Mouse (Mus musculus): ENCODE measurements around the gene Cntnap1.
A peak's percentile ranks its signal among the peaks of the same experiment; 100 is the strongest.
"Not testable (repeated sequence)": the region's sequence is repeated elsewhere in the genome, so short reads cannot be mapped to it uniquely, and the experiment has no call there.

The Cntnap1 gene

DNA sequence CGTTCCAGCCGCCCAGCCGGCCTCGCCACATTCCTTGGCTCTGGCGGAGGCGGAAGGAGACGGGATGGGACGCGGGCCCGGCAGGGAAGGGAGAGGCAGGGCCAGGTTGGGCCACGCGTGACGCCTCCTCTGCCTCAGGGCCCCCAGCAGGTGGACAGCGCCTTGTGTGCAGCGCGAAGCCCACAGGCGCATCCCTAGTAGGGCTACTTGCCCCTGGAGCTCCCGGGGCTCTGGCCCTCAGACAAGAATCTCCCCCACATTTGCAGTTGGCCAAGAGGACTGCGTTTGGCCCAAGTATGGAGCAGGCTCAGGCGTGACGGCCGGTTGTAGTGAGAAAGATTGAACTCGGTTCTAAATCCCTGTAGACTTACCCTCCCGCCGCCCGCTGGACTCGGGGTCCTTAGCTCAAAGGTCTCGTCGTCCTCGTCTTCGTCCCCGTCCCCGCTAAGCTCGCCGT is at the start of gene Cntnap1:
Gene Cntnap1 (plus strand): TSS at position 170 of the 457 bp plus-strand sequence.
- no peak for DNase-seq

GRCm38 (mm10) chr11:101120545-101121188 is 49.7 kb upstream of the Cntnap1 start:
- DNase-seq: no peak

DNA sequence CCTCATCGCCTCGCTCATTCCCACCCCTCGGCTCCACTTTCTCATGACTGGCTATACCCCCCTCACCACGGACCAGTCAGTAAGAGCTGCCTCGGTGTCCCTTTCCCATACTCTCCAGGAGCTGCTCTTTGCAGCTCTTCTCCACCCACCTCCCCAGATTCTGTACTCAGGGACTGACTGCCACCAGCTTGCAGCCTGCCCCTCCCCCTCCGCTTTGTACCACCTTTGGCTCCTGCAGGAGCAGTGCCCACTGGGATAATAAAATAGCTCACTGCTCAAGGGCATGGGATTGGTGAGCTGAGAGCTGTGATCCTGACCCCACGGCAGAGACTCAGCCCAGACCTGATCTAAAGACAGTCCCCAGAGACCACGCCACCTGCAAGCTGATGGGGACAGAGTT is 45.8 kb upstream of the Cntnap1 start:
- DNase-seq: not testable (repeated sequence)

- not testable (repeated sequence) for DNase-seq
Measured at GRCm38 (mm10) chr11:101125008-101125407, 45.3 kb upstream of the Cntnap1 start.

DNA sequence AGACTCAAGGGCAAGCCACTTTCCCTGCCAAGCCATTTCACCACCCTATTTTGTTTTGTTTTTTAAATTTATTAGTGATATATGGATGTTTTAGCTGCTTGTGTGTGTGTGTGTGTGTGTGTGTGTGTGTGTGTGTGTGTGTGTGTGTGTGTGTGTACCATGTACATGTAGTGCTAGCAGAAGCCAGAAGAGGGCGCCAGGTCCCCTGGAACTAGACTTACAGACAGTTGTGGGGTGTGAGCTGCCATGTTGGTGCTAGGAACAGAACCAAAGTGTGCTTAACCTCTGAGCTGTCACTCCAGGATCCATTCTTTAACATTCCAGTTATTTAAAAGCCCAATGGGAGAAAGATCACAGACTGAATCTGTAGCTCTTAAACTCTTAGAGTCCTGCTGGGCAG is 43.2 kb upstream of the Cntnap1 start:
- no peak for DNase-seq

DNA sequence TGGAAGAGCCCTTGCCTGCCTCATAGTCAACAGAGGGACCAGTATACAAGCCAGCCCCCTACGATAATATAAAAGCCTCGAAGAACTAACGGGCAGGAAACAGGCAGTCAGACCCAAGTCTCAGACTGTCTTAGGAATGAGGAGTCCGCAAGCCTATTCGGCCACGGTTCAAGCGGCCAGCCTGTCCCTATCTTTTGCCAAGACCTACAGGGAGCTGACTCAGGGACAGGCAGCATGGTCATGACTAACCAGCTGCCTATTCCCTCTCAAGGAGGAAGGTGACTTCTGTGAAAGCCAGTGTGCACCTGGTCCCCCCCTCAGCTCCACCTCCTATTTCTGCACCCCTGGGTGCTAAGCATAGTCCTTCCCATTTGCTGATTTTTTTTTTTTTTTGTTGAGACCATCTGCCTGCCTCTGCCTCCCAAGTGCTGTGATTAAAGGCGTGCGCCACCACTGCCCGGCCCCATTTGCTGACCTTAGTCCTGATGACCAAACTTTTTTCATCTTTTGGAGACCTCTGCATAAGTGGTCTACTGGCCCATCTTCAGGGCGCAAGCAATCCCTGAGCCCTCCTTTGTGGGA is 41.2 kb upstream of the Cntnap1 start:
- no peak for DNase-seq

DNA sequence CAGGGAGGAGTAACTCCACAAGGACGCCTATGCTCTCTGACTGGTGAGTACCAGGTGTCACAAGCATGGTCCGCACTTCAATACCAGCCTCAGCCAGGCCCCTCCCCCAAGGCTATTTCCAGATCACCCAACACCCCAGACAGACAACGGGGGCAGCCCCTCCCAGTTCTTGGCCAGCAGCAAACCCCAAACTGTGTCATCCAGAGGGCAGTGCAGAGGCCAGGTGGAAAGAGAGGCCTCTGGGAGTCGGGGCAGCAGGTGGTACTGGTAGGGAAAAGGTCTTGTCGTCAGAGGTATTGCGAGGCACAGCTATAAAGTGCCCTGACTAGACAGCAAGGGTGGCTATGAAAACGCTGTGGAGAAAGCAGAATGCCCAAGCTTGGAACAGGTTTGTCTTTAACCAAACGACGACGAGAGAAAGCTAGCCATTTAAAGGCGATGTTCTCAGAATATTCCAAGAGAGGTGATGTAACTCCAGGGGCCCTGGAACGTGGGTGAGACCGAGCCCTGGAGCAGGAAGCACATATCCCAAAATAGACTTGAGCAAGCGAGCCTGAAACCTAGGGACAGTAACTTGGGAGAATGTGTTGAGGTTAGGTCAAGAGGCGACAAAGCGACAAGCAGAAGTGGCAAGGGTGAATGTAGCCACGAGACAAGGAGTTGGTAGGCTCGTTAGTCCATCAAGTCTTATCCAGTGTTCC is 40.1 kb upstream of the Cntnap1 start:
- DNase-seq: no peak

DNA sequence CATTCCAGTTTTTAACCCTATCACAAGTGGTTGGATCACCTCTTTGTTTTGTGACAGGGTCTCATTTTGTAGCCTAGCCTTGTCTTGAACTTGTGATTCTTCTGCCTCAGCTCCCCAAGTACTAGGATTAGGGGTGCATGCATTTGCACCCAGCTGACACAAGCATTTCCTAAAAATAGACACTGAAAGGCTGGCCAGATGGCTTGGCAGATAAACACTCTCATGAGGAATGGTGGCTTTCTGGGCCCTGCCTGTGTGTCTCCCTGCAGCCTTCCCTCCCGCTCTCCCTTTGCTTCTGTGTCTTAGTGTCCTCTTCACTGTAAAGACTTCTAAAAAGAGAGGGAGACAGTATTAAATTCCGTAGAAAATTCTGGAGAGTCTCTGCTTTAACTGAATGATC is 39.1 kb upstream of the Cntnap1 start:
- no peak for DNase-seq

GRCm38 (mm10) chr11:101131701-101132100 is 38.6 kb upstream of the Cntnap1 start:
- peak; percentile 68 for DNase-seq

GRCm38 (mm10) chr11:101133037-101133436 is 37.3 kb upstream of the Cntnap1 start:
- DNase-seq: no peak

GRCm38 (mm10) chr11:101134217-101134865 is 36.0 kb upstream of the Cntnap1 start:
- DNase-seq: no peak

- DNase-seq: no peak
Measured at GRCm38 (mm10) chr11:101137000-101137399, 33.3 kb upstream of the Cntnap1 start.

DNA sequence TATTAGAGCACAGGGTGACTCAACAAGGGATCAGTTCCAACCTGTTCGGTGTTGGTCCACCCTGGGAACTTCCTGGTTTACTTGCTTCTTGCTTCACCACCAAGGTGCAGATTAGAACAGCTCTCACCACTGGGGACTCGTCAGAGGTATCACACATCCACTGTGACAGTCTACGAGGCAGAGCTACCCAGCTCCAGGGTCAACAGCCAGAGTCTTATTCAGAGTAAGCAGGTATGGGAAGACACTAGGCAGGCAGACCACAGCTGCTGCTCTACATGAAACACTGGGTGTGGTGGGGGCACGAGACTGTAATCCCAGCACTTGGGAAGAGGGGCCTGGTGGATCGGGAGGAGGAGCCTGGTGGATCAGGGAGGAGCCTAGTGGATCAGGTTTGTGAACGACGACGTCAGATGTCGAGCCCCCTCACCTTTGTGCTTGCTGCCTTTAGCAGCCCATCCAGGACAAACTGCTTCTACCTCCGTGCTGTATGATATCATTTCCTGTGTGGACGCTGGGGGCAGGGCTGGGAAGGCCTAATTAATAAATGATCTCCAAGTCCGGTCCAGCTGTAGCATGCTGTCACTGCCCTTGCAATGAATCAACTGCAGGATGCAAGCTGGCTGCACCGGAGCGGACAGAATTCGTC is 31.7 kb upstream of the Cntnap1 start:
- DNase-seq: no peak

DNA sequence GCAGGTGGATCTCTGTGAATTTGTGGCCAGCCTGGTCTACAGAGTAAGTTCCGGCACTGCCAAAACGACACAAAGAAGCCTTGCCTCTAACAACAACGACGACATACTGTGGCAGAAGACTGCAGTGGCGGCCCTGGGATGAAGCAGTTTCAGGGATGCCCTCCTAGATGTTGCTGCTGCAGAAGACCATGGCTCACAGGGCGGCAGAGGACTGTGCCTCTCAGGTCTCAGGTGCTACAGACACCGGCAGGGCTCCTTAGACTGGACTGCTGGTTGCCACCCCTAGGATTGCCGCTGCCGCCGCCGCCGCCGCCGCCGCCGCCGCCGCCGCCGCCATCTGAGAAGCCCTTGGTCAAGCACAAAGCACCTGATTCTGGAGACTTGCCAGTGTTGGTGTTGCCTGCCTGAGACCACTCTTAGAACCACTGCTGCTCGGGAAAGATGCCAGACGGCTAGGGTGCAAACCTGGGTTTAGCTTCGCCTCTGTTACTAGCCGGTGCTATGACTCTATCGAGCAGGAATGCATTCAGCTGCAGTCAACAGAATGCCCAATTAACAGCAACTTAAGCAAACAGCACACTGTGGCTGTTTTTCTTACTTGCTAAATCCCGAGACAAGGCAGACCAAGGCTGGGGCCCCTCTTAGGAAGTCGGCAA is 30.0 kb upstream of the Cntnap1 start:
- no peak for DNase-seq

DNA sequence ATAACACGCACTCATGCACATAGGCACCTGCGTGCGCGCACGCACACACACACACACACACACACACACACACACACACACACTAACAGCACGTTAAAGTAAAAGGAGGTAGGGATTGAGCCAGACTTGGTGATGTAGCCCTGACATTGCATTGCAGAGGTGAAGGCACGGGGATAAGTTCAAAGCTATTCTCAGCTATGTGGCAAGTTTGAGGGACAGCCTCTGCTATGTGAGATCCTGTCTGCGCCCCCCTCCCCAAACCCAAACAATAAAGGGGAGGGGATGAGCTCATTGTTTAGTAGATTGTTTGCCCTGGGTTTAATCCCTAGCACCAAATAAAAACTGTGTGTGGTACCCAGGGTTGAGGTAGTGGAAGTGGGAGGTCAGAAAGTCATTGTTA is 29.2 kb upstream of the Cntnap1 start:
- DNase-seq: no peak

DNA sequence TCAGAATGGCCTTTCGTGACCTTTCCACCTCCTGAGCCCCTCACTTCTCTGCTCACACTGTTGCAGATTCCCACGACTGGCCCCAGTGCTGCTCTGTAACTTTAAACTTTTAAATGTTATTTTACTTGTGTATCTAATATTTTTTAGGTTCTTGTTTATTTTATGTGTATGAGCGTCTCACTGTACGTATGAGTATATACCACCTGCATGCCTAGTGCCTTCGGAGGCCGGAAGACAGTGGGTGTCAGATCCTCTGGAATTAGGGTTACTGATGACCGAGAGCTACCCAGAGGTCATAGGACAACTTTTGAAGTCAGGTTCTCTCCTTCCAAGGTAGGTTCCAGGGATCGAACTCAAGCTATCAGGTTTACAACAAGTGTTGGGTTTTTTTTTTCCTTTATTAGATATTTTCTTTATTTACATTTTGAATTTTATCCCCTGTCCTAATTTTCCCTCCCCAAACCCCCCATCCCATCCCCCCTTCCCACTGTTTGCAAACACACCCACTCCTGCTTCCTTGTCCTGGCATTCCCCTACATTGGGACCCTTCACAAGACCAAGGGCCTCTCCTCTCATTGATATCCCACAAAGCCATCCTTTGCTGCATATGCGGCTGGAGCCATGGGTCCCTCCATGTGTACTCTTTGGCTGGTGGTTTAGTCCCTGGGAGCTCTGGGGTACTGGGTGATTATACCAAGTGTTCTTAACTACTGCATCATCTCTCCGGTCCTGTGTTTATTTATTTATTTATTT is 27.9 kb upstream of the Cntnap1 start:
- no peak for DNase-seq

DNA sequence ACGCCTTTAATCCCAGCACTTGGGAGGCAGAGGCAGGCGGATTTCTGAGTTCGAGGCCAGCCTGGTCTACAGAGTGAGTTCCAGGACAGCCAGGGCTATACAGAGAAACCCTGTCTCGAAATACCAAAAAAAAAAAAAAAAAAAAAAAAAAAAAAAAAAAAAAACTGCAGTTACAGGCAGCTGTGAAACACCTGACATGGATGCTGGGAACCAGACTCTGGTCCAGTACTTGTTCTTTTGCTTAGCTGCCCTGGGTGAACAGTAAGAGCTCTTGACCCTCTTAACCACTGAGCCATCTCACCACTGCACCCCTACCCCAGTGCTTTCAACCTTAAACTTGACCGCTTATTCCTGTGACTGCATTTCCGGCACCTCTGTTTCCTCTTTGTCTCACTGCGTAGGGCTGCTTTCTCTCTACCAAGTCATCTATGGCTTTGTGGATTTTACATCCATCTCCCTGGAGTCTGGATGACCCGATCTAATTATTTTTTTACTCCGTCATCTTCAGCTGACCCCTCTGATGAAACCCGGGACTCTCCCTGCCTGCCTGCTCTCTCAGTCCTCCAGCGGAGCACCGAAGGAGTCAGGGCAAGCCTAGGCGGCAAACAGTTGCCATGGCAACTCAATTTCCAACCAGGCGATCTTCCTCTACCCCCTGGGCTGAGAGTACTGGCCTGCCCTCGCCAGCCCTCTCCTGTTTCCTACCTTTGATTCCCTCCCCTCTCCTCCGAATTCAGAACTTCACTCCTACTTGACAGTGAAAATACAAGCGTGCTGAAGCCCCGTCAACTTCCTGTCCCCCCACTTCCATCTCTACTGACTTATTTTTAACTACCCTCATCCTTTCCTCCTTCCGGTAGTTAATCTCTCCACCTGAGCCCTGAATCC is 26.7 kb upstream of the Cntnap1 start:
- no peak for DNase-seq

DNA sequence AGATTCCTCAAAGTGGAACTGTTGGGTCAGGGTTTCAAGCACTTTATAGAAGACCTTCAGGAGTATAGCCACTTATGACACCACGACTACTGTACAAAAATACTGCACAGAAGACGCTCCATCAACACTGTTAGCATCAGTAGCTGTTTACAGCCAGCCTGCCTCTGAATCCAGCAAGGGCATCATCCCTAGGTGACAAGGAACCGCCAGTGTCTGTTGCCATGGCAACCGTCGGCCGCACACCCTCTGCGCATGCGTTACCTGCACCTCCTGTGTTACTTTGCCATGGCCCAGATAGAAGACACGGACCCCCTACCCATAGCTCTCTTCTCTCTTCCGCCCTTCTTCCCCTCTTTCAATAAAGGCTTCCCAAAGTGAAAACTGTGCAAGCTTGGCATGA is 23.9 kb upstream of the Cntnap1 start:
- no peak for DNase-seq

- DNase-seq: no peak
Measured at GRCm38 (mm10) chr11:101148751-101149150, 21.6 kb upstream of the Cntnap1 start.
